Mouse (Mus musculus) heart, embryonic 10.5 days (tissue): ENCODE data around the gene Rhno1. TPM values are rescaled to one million over a fixed set of nuclear protein-coding genes. Genes with fewer than 3 reads are reported as not detected.

Experiments
- DNase-seq: peaks from one replicate; pipeline ENCODE4 v3.0.0-alpha.2; 2017; ENCODE audit warnings: low spot score
- H3K27ac ChIP-seq: fragments of 300-500 bp; sonication (generic); 2 replicates; pipeline ENCODE4 v1.5.1; 2016; ENCODE audit warnings: mild to moderate bottlenecking
- H3K27me3 ChIP-seq: fragments of 300-500 bp; sonication (generic); 2 replicates; pipeline ENCODE4 v1.6.1; 2016; ENCODE audit warnings: mild to moderate bottlenecking; ENCODE audit not compliant: poor library complexity, insufficient read depth, severe bottlenecking
- H3K36me3 ChIP-seq: fragments of 300-500 bp; sonication (generic); 2 replicates; pipeline ENCODE4 v1.6.1; 2016; ENCODE audit warnings: mild to moderate bottlenecking, moderate library complexity
- H3K4me1 ChIP-seq: fragments of 300-500 bp; sonication (generic); 2 replicates; pipeline ENCODE4 v1.6.1; 2016; ENCODE audit warnings: mild to moderate bottlenecking
- H3K4me3 ChIP-seq: fragments of 300-500 bp; sonication (generic); 2 replicates; pipeline ENCODE4 v1.5.1; 2016; ENCODE audit warnings: mild to moderate bottlenecking, moderate library complexity
- H3K9me3 ChIP-seq: fragments of 300-500 bp; sonication (generic); 2 replicates; pipeline ENCODE4 v1.6.1; 2016; ENCODE audit warnings: mild to moderate bottlenecking, moderate library complexity
- WGBS: fragments of 180-500 bp; shearing (Covaris S2); methylation state at CpG from one replicate; pipeline ENCODE4 v1.1.7; 2016; 5-methylcytosine and 5-hydroxymethylcytosine counted together
- polyA plus RNA-seq: library from polyadenylated mRNA; unstranded; fragments of >200 nt; fragmentation: Nextera tagmentation; extraction: Ambion mirVana; gene quantifications from 2 replicates; pipeline ENCODE4 v1.2.1, GENCODE M21; 2016

The Rhno1 gene
- 97.3 and 121 TPM in 2 replicates for polyA plus RNA-seq

GRCm38 (mm10) chr6:128362381-128363006, at the start of gene Rhno1, which contains the start of gene Foxm1:
Gene Rhno1, minus strand, starts transcription at chr6:128362911.
Gene Foxm1, plus strand, starts transcription at chr6:128362967.
- Histone ChIP-seq H3K9me3 (no peaks in the 10 kb centered on the region), H3K27me3 (no peaks in the 10 kb centered on the region), H3K36me3 (peaks cover 42% of the 10 kb centered on the region), H3K4me1 (peaks cover 31% of the 10 kb centered on the region), H3K4me3 (peak within 1 kb of the TSS; percentile 88), H3K27ac (peak within 1 kb of the TSS; percentile 98)
- peak; percentile 92 for DNase-seq
- WGBS: under 1% methylated on average over 76 of the region's 76 CpGs

GRCm38 (mm10) chr6:128411115-128411514, 48.4 kb upstream of the Rhno1 start:
- Histone ChIP-seq H3K27ac (no peak overlapping the region), H3K27me3 (no peaks in the 10 kb centered on the region), H3K36me3 (peaks cover 92% of the 10 kb centered on the region), H3K4me1 (no peaks in the 10 kb centered on the region), H3K9me3 (no peaks in the 10 kb centered on the region), H3K4me3 (no peak overlapping the region)
- 19% methylated on average over 3 of the region's 3 CpGs for WGBS
- DNase-seq: peak; percentile 85

- Histone ChIP-seq H3K36me3 (peaks cover 90% of the 10 kb centered on the region), H3K9me3 (no peaks in the 10 kb centered on the region), H3K4me1 (no peaks in the 10 kb centered on the region), H3K27me3 (no peaks in the 10 kb centered on the region), H3K4me3 (no peak overlapping the region), H3K27ac (no peak overlapping the region)
- no peak for DNase-seq
- WGBS: 91% methylated on average over 13 of the region's 13 CpGs
These were observed 47.6 kb upstream of the Rhno1 start for GRCm38 (mm10) chr6:128410305-128410704.

GRCm38 (mm10) chr6:128408544-128409125, 45.9 kb upstream of the Rhno1 start:
- H3K27me3 ChIP-seq: no peaks in the 10 kb centered on the region
- H3K36me3 ChIP-seq: peaks cover 75% of the 10 kb centered on the region
- H3K27ac ChIP-seq: no peak overlapping the region
- DNase-seq: no peak
- no peaks in the 10 kb centered on the region for H3K4me1 ChIP-seq
- H3K9me3 ChIP-seq: no peaks in the 10 kb centered on the region
- WGBS: 90% methylated on average over 7 of the region's 7 CpGs
- H3K4me3 ChIP-seq: no peak overlapping the region

GRCm38 (mm10) chr6:128404708-128405107, 42.0 kb upstream of the Rhno1 start:
- H3K27ac ChIP-seq: no peak overlapping the region
- DNase-seq: no peak
- 55% methylated on average over 5 of the region's 5 CpGs for WGBS

GRCm38 (mm10) chr6:128399421-128400185, 36.9 kb upstream of the Rhno1 start:
- 47% methylated on average over 21 of the region's 21 CpGs for WGBS
- Histone ChIP-seq H3K27ac (peak overlapping the region; percentile 59), H3K4me3 (peak overlapping the region; percentile 39), H3K4me1 (peaks cover 13% of the 10 kb centered on the region), H3K27me3 (no peaks in the 10 kb centered on the region), H3K9me3 (no peaks in the 10 kb centered on the region), H3K36me3 (no peaks in the 10 kb centered on the region)
- DNase-seq: no peak

More at GRCm38 (mm10) chr6:128404708-128405107, 42.0 kb upstream of the Rhno1 start:
- Histone ChIP-seq H3K27me3 (no peaks in the 10 kb centered on the region), H3K4me3 (no peak overlapping the region), H3K36me3 (peaks cover 38% of the 10 kb centered on the region), H3K9me3 (no peaks in the 10 kb centered on the region), H3K4me1 (peaks cover 7% of the 10 kb centered on the region)

GRCm38 (mm10) chr6:128398996-128399395, 36.3 kb upstream of the Rhno1 start, which contains the start of gene Nrip2:
Gene Nrip2, plus strand, starts transcription at chr6:128399296.
- WGBS: 67% methylated on average over 3 of the region's 3 CpGs
- peak within 1 kb of the TSS; percentile 39 for H3K4me3 ChIP-seq
- DNase-seq: no peak
- H3K9me3 ChIP-seq: no peaks in the 10 kb centered on the region
- peak within 1 kb of the TSS; percentile 59 for H3K27ac ChIP-seq
- H3K36me3 ChIP-seq: no peaks in the 10 kb centered on the region
- peaks cover 13% of the 10 kb centered on the region for H3K4me1 ChIP-seq
- H3K27me3 ChIP-seq: no peaks in the 10 kb centered on the region

- Histone ChIP-seq H3K27ac (no peak overlapping the region), H3K36me3 (no peaks in the 10 kb centered on the region), H3K9me3 (no peaks in the 10 kb centered on the region), H3K4me1 (peaks cover 16% of the 10 kb centered on the region), H3K27me3 (no peaks in the 10 kb centered on the region), H3K4me3 (no peak overlapping the region)
- DNase-seq: no peak
- WGBS: 72% methylated on average over 7 of the region's 7 CpGs
These were observed 35.0 kb upstream of the Rhno1 start for GRCm38 (mm10) chr6:128397574-128398261.

- H3K36me3 ChIP-seq: no peaks in the 10 kb centered on the region
- WGBS: 43% methylated on average over 1 of the region's 1 CpGs
- H3K4me1 ChIP-seq: 0 out of 2 replicates have a peak, but pooled peaks cover 3% of the 10 kb centered on the region
- no peak for DNase-seq
- no peaks in the 10 kb centered on the region for H3K9me3 ChIP-seq
- no peak overlapping the region for H3K4me3 ChIP-seq
- H3K27ac ChIP-seq: no peak overlapping the region
- no peaks in the 10 kb centered on the region for H3K27me3 ChIP-seq
These were observed 28.0 kb upstream of the Rhno1 start for GRCm38 (mm10) chr6:128390683-128391082.

GRCm38 (mm10) chr6:128389185-128389584, 26.5 kb upstream of the Rhno1 start:
- Histone ChIP-seq H3K4me1 (0 out of 2 replicates have a peak, but pooled peaks cover 3% of the 10 kb centered on the region), H3K27me3 (no peaks in the 10 kb centered on the region), H3K36me3 (no peaks in the 10 kb centered on the region), H3K9me3 (no peaks in the 10 kb centered on the region), H3K4me3 (no peak overlapping the region), H3K27ac (no peak overlapping the region)
- no peak for DNase-seq
- WGBS: 85% methylated on average over 1 of the region's 1 CpGs

GRCm38 (mm10) chr6:128385026-128385425, 22.3 kb upstream of the Rhno1 start:
- Histone ChIP-seq H3K4me1 (no peaks in the 10 kb centered on the region), H3K4me3 (no peak overlapping the region), H3K9me3 (no peaks in the 10 kb centered on the region), H3K27me3 (no peaks in the 10 kb centered on the region), H3K36me3 (no peaks in the 10 kb centered on the region), H3K27ac (no peak overlapping the region)
- WGBS: 79% methylated on average over 1 of the region's 1 CpGs
- no peak for DNase-seq

GRCm38 (mm10) chr6:128383752-128384151, 21.0 kb upstream of the Rhno1 start:
- Histone ChIP-seq H3K4me1 (no peaks in the 10 kb centered on the region), H3K36me3 (no peaks in the 10 kb centered on the region), H3K27me3 (no peaks in the 10 kb centered on the region), H3K4me3 (no peak overlapping the region), H3K9me3 (no peaks in the 10 kb centered on the region), H3K27ac (no peak overlapping the region)
- no peak for DNase-seq
- WGBS: 86% methylated on average over 7 of the region's 7 CpGs
